Mouse (Mus musculus) brain, adult 2 months (tissue): Measurements from ENCODE around the gene Rundc3b.

Source experiments
- DNase-seq: peaks from one replicate; pipeline ENCODE4 v3.0.0; 2011; ENCODE audit warnings: low read depth, low spot score

Gene Rundc3b

GRCm38 (mm10) chr5:8622596-8623231, at the start of gene Rundc3b:
TSS of gene Rundc3b (minus strand) at chr5:8622952.
- DNase-seq, result peak; percentile 99

- no peak for DNase-seq
Measured at GRCm38 (mm10) chr5:8669606-8670005, 46.9 kb upstream of the Rundc3b start.

DNA sequence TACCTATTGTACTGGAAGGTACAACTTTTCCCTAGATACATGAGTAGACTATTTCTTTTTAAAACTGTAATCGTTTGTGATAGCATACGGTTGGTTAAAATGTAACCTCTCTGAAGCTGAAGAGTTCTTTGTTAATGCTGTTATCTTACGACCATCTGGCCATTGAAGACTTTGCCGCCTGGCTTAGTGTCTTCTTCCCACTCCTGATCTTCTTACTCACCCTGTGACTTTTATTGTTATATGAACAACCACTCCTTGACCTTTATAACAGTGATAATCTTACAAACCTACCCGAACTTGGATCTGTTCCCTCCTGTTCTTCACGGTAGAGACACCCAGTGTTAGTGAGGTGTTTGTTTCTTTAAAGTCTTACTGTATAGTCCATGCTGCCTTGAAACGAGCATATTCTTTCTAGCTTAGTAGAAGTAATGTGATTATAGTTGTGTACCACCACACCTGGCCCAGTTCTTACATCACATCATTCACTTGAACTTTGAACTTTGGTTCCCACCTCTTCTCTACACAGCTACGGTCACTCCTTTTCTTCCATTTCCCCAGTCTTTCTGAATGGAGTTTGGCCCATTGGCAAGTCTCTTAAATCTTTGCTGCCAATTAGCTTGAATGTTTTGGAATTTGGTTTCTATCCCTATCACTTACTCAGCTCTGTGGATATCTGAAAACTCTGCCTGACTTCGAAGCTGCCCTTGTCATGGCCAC, 45.2 kb upstream of the Rundc3b start:
- no peak for DNase-seq

GRCm38 (mm10) chr5:8664678-8665077, 41.9 kb upstream of the Rundc3b start:
- DNase-seq, result no peak

GRCm38 (mm10) chr5:8660738-8661151, 38.0 kb upstream of the Rundc3b start:
- peak; percentile 2 for DNase-seq

DNA sequence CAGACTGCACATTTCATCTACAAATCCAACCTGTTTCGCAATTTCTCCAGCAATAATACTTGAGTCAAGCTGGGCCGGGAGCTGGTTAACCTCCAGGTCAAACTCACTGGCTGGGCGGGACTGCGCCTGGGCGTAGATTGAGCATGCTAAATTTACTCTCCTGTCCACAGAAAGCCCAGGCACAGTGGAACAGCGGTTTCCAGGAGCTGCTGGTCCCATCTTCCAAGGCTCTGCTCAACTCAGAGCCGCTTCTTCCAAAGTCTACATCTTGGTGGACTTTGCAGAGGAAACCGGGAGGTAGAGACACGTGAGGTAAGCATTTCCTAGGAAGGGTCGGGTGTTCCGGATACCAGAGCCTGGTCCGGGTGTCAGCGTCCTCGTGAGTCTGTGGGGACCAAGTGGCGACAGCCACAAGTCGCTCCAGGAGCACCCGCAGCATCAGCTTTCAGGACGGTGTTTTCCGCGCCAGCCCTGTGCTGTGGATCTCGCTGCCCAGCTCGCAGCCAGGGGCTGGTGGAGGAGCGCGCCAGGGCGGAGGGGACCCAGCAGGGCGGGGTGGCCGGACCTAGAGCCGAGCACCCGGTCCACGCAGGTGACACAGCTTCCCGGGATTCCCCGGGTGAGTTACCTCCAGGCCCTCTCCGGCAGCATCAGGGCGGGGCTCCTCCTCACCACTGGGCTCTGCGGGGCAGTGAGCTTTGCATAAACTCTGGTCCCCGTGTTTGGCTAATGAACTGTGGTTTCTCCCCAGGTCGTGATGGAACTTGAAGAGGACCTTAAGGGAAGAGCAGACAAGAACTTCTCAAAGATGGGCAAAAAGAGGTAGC, 37.4 kb upstream of the Rundc3b start, which contains the start of gene Abcb1a:
TSS of gene Abcb1a (plus strand) at position 167 of the 827 bp plus-strand sequence.
- peak; percentile 4 for DNase-seq

DNA sequence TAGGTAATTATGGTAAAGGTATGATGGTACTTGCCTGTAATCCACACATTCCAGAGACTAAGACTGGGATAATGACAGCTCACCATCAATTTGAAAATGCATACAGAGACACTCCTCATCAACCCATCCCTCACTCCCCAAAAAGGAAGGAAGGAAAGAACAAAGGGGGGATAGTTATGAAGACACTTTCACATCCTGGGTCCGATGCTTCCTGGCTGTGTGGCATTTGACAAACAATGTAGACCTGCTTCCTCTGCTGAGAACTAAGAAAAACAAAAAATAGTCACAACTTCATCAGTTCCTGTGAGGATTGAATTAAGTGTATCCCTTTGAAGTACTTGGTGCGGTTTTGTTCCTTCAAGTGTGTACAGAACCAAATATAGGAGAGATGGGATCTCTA, 29.3 kb upstream of the Rundc3b start:
- DNase-seq, result no peak

GRCm38 (mm10) chr5:8648774-8649173, 26.0 kb upstream of the Rundc3b start:
- DNase-seq, result no peak

DNA sequence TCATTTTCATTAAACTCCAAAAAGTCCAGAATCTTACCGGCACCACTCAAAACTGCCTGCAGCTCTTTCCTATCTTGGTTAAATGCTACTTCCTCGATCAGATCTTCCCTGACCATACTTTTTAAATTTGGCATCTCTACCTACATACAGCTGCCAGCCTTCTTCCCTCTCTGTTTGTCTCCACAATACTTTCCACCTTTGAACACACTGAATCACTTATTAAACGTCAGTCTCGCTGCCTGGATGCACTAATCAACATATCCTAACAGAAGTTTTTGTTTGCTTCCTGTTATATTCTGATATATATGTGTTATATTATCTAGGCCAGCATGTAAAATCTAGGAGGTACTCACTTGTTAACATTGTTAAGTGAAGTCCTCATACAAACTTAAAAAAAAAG, 25.5 kb upstream of the Rundc3b start:
- no peak for DNase-seq

DNA sequence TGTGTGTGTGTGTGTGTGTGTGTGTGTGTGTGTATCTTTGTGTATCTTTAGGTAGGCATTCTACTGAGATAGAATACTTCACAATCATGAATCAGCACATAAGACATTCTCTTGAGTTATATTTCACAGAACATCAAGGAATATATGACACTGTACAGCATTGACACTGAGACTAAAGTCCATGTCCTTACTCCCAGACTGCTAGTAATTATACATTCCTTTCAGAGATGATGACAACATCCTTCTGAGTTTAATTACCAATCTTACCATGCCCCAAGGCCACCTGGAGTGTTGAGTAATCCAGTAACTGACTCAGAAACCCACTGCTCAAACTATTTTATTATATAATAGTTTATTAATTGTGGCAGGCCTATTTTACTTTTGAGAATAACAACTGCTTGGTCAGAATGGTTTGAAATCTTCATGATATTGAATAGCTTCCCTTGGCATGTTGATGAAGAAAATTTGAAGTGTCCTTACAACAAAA, 11.8 kb upstream of the Rundc3b start:
- no peak for DNase-seq

DNA sequence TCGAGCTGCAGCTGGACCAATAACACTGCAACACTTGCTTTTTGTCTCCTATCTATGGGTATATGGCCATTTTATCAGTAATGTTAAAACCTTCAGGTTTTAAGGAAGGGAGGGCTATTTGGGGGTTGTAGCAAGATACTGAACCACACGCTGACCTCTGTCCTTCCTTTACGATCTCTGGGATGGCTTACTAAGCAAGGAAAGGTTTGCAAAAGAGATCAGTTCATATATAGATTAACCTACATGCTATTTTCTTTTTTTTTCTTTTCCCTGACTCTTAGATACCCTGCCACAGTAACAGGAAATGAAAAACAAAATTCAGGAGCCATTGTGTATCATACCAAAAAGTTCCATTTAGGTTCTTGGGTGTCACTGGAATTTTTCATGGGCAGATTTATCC, 10.1 kb upstream of the Rundc3b start:
- DNase-seq, result no peak

DNA sequence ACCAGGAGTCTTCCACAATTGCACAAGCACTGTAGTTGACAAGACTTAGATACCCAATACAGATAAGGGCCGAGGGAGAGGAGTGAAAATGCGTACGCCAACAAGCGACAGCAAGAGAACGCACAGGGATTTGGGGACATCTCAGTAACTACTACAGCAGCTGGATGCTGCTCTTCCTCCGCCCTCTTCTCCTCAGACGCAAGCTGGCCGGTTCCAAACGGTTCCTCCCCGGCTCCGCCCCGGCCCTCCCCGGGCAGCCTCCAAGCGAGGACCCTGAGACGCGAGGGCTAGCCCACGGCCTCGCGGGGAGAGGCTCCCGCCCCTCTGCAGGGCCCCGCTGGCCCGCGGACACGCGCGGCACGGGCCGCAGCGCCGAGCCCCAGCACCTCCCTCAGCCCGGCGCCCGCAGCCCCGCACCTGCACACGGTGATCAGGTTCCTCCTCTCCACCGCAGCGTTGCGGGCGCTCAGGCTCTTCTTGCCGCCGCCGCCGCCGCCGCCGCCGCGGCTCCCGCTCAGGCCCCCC, 619 bp downstream of the Rundc3b start:
- peak; percentile 87 for DNase-seq

DNA sequence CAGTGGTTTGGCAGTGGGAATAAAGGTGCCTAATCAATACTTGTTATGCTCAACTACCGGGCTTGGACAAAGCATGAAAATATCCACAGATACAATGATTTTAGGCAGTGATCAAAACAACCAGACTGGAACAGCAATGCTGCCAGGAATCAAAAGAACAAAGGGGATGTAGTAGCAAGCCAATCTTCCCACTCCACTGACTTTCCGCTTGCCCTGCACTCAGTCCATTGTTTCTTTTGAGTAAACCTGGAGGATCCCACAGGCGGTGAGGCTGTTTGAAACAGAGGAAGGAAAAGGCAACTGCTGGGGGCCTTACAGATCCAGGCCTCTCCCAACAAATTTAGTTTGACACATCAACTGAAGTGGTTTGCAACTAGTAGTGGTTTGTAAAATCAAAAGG, 51.6 kb downstream of the Rundc3b start:
- DNase-seq, result no peak

DNA sequence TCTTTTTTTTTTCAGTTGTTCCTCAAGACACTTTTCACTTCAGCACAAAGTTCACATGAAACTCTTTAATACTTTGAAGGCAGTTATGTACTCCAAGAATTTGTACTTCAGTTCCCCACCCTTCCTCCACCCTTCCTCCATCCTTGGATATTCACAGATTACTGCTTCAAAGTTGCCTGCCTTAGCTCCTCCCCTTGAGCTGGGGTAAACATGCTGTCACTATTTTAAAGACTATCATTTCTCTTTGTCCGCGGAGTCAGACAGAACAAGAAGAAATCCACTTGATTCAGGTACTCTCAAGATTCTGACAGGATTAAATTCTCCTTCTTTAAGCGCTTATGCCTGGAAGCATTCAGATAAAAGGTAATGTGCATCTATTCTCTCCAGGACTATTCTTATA, 55.9 kb downstream of the Rundc3b start:
- DNase-seq, result no peak

GRCm38 (mm10) chr5:8544512-8544911, 78.2 kb downstream of the Rundc3b start:
- DNase-seq, result no peak

DNA sequence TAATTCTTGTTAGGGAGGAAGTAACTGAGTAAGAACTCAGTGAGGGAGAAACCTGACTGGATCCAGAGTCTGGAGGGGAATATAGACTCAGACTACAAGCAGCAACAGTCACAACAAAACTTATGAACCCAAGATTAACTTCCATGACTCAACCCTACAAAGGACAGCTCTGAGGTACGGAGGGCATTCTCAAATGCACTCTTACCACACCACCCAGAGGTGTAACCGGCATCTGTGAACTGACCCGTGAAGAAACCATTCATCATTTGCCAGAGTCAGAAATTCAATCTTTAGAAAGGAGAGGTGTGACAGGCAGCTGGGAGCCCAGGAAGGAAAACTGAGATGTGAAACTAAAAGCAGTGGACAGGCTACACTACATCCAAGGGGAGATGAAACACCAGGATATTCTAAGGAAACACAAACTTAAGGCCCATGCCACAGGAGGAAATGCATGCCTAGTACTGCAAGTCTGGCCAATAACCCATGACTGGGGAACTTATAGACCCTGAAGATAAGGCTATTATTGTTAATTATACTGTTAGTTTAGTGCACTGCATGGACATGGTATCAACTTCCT, 80.0 kb downstream of the Rundc3b start:
- DNase-seq, result no peak

DNA sequence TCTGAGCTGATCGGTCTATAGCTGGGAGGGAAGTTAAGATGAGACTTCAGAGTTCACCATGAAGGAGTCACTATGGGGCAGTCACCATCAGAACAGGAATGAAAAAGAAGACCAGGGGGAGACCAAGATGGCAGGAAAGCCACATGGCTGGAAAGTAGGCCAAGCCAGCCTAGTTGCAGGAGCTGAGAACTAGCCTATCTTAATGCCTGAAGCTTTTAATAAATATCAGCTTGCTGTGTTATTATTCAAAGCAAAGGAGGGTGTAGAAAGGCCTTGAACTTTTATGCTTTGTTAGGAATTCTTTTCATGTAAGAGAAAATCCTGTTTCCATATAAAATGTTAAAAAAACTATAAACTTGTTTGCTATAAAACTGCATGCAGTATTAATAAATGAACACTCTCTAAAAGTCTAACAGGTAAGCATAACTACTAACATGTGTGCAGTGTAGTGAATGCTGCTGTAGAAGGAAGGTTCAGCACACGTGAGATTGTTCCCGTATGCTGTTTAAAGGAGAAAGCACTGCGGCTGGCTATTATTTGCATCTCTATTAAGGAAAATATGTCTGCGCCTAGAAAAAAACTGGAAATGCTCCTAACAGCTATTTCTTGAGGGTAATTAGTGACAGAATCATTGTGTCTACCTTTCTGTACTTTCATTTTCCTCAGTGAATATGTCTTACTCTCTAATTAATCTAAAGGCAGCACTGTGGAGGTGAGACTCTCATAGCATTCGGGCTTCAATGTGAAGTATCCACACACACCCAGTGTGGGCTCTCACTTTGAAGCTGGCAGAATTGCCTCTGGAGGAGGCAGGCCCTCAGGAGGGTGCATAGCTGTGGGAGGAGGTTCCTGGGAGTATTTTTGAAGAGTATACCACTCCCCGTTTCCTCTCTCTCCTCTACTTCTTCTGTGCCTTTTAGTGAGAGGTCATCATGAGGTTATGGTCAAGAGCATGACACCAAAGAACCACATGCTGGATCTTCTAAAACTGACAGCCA, 81.3 kb downstream of the Rundc3b start:
- DNase-seq, result no peak

GRCm38 (mm10) chr5:8519006-8519405, 103.7 kb downstream of the Rundc3b start:
- DNase-seq, result no peak

DNA sequence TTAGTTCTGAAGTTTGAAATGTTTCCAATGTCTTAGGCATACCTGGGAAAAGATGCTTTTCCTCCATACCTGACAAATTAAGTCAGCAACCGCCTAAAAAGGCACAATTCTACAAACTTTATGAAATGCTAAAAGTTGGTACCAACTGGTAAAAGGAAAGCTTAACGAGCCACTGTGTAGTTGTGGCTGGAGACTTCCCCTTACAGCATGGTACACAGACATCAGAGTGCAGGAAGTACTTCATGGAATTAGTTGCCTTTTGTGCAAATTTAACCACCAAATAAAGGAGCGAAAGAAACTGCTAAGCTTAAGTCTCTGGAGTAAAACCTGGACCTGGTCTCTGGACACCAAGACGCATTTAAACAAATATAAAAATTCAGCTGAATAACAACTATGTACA, 131.0 kb downstream of the Rundc3b start:
- DNase-seq, result no peak

DNA sequence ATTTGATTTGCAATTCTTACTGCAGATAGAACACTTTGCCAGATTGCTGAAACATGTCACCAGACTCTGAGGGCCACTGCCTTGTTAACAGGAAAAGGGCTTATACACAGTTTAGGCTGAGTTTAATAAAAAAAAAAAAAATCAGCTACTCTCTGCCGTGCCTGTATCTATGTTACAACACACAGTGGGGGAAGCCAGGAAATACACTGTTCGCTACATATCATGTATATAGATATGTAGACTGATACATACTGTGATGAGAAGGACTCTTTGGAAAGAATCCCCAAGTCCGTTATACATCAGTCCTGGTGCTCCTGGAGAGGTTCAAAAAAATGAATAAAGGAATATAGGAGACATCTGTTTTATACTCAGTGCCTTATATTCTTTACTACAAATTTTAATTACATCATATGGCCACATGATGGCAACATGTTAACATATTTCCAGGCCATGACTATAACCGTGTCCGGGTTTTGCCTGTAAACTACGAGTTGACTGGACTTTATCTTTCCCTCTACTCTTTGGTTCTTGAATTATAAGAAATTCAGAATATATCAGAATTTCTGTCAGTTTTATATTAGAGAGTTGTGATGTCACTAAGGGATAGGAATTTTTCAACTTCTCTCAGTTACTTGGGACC, 133.2 kb downstream of the Rundc3b start:
- peak; percentile 35 for DNase-seq
